Mouse (Mus musculus) hindbrain, embryonic 11.5 days (tissue): ENCODE data around the gene Fam89a. TPM values are rescaled to one million over a fixed set of nuclear protein-coding genes. Genes with fewer than 3 reads are reported as not detected.

Source experiments
- ATAC-seq: fragments of 200-750 bp; cut with Nextera tagmentation; 2 replicates; pipeline ENCODE4 v1.8.0; 2017; ENCODE audit warnings: mild to moderate bottlenecking, moderate TSS enrichment, moderate library complexity; ENCODE audit not compliant: low FRiP score
- DNase-seq: peaks from one replicate; pipeline ENCODE4 v3.0.0-alpha.2; 2015; ENCODE audit warnings: low spot score
- H3K27ac ChIP-seq: fragments of 300-500 bp; sonication (generic); 2 replicates; pipeline ENCODE4 v1.5.1; 2014; ENCODE audit warnings: mild to moderate bottlenecking, low read depth, low read length
- H3K27me3 ChIP-seq: fragments of 300-500 bp; sonication (generic); 2 replicates; pipeline ENCODE4 v1.6.1; 2014; ENCODE audit warnings: mild to moderate bottlenecking, low read length, moderate library complexity, mixed read lengths; ENCODE audit not compliant: control insufficient read depth, insufficient read depth
- H3K36me3 ChIP-seq: fragments of 300-500 bp; sonication (generic); 2 replicates; pipeline ENCODE4 v1.6.1; 2014; ENCODE audit warnings: mild to moderate bottlenecking, low read length, moderate library complexity, mixed read lengths; ENCODE audit not compliant: control insufficient read depth, insufficient read depth
- H3K4me1 ChIP-seq: fragments of 300-500 bp; sonication (generic); replicated peaks from 2 replicates; pipeline ENCODE4 v1.6.1; 2014; ENCODE audit warnings: low read length, mixed read lengths; ENCODE audit not compliant: control insufficient read depth, insufficient read depth
- H3K4me2 ChIP-seq: fragments of 300-500 bp; sonication (generic); replicated peaks from 2 replicates; pipeline ENCODE4 v1.6.1; 2014; ENCODE audit warnings: mild to moderate bottlenecking, low read depth, low read length
- H3K4me3 ChIP-seq: fragments of 300-500 bp; sonication (generic); 2 replicates; pipeline ENCODE4 v1.5.1; 2014; ENCODE audit warnings: low read depth, low read length
- H3K9ac ChIP-seq: fragments of 300-500 bp; sonication (generic); 2 replicates; pipeline ENCODE4 v1.6.1; 2014; ENCODE audit warnings: low read depth, low read length
- H3K9me3 ChIP-seq: fragments of 300-500 bp; sonication (generic); 2 replicates; pipeline ENCODE4 v1.6.1; 2016; ENCODE audit warnings: low read length; ENCODE audit not compliant: control insufficient read depth
- WGBS: fragments of 180-500 bp; shearing (Covaris S2); extraction: QIAGEN DNeasy Blood & Tissue Kit; methylation state at CpG from one replicate; pipeline ENCODE4 v1.1.7; 2014; 5-methylcytosine and 5-hydroxymethylcytosine counted together
- polyA plus RNA-seq: library from polyadenylated mRNA; unstranded; fragments of >200 nt; fragmentation: Nextera tagmentation; extraction: Ambion mirVana; gene quantifications from 2 replicates; pipeline ENCODE4 v1.2.1, GENCODE M21; 2014

Fam89a gene
- polyA plus RNA-seq, 1 experiment from 2014 or later: 4.3 TPM

- 41% methylated on average over 3 of the region's 3 CpGs for WGBS
- peak; percentile 37 for DNase-seq
- H3K9me3 ChIP-seq: no peaks in the 10 kb centered on the region
- no peak overlapping the region for H3K9ac ChIP-seq
- no peaks in the 10 kb centered on the region for H3K4me1 ChIP-seq
- H3K4me3 ChIP-seq: no peak overlapping the region
- H3K36me3 ChIP-seq: no peaks in the 10 kb centered on the region
- H3K4me2 ChIP-seq: no peak overlapping the region
- no peak for ATAC-seq
- peaks cover 5% of the 10 kb centered on the region; the same call in 1 of the 2 replicates for H3K27me3 ChIP-seq
- no peak overlapping the region for H3K27ac ChIP-seq
These were observed 6.9 kb upstream of the Fam89a start for GRCm38 (mm10) chr8:124758544-124758943.

DNA sequence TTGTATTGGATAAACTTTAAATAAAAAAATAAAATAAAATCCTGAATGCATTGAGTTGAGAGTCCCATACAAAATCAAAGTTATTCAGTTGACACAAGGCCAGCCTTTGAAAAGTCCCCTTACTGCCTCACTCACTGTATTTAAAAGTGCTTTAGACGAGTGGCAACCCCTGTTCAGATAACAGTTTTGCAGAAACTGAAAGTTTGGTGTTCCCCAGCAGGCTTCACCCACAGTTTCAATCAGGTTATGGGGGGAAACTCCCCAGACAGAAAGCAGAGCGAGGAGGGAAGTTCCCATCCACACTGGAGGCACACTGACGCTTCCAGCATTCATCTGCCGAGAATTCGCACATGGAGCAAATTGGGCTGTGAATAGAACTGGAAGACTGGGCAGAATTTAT lies 5.0 kb upstream of the Fam89a start:
- Histone ChIP-seq H3K9ac (no peak overlapping the region), H3K4me1 (no peaks in the 10 kb centered on the region; the same call in 1 of the 2 replicates), H3K27ac (no peak overlapping the region), H3K4me3 (no peak overlapping the region), H3K36me3 (no peaks in the 10 kb centered on the region), H3K9me3 (no peaks in the 10 kb centered on the region), H3K27me3 (peaks cover 21% of the 10 kb centered on the region), H3K4me2 (no peak overlapping the region)
- ATAC-seq (no peak), DNase-seq (no peak)
- 61% methylated on average over 5 of the region's 5 CpGs for WGBS

DNA sequence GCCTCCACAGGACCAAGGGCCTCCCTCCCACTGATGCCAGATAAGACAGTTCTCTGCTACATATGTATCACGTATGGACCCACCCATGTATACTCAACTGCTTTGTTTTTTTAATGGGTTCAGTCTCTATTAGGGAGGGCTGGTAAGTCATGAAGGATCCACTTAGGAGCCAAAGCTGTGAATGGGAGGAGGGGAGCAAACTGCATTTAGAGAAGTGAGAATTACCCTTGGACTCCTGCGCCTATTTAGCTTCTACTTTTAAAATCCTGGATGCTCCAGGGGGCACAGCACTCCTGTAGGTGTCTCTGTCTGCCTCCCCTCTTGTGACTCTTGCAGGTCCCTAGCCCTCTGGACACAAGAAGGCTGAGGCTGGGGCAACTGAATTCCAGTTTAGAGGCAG lies 4.5 kb upstream of the Fam89a start:
- H3K9ac ChIP-seq: no peak overlapping the region
- WGBS: 59% methylated on average over 2 of the region's 2 CpGs
- H3K36me3 ChIP-seq: no peaks in the 10 kb centered on the region
- no peak overlapping the region for H3K27ac ChIP-seq
- H3K4me1 ChIP-seq: no peaks in the 10 kb centered on the region; the same call in 1 of the 2 replicates
- H3K4me2 ChIP-seq: no peak overlapping the region
- H3K27me3 ChIP-seq: peaks cover 25% of the 10 kb centered on the region
- DNase-seq (no peak), ATAC-seq (no peak)
- no peaks in the 10 kb centered on the region for H3K9me3 ChIP-seq
- H3K4me3 ChIP-seq: no peak overlapping the region

DNA sequence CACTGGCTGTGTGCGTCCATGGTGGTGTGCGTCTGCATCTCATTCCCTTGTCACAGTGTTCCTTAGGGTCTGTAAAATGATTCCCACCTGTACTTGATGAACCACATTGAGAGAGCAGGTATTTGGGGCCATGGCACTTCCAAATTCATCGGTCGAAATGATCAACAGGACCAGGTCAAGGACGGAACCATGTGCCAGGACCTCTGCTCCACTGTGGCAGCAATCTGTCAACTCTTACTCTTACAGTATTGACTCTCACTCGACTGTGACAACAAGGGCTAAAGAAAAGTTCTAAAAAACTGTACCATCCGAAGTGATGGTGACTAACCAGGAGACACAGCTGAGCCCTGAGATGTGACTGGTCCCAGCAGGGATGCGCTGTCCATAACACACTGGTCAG lies 3.8 kb upstream of the Fam89a start:
- Histone ChIP-seq H3K4me1 (no peaks in the 10 kb centered on the region; the same call in 1 of the 2 replicates), H3K9me3 (no peaks in the 10 kb centered on the region), H3K27me3 (peaks cover 32% of the 10 kb centered on the region), H3K4me2 (no peak overlapping the region), H3K9ac (no peak overlapping the region), H3K4me3 (no peak overlapping the region), H3K36me3 (no peaks in the 10 kb centered on the region), H3K27ac (no peak overlapping the region)
- WGBS: 84% methylated on average over 8 of the region's 8 CpGs
- DNase-seq (no peak), ATAC-seq (no peak)

DNA sequence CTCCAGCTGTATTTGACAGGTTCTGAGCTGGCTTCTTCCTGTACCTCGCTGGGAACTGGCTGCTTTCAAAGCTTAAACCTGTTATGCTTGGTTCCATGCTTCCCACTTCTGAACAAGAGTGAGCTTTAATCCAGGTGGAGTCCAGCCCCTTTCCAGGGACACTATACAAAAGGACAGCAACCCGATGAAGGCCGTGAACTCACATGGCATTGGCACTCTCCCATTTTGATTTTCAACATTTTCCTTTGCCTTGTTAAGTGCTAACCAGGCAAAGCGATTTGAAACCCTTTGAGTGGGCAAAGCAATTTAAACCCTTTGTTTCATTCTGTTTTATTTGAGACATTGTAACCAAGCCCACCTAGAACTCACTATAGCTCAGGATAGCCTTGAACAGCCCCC lies 3.2 kb upstream of the Fam89a start:
- H3K4me1 ChIP-seq: no peaks in the 10 kb centered on the region; the same call in 1 of the 2 replicates
- DNase-seq (no peak), ATAC-seq (no peak)
- no peak overlapping the region for H3K4me2 ChIP-seq
- peaks cover 36% of the 10 kb centered on the region for H3K27me3 ChIP-seq
- H3K36me3 ChIP-seq: no peaks in the 10 kb centered on the region
- 48% methylated on average over 4 of the region's 4 CpGs for WGBS
- no peaks in the 10 kb centered on the region for H3K9me3 ChIP-seq
- H3K9ac ChIP-seq: no peak overlapping the region
- H3K27ac ChIP-seq: no peak overlapping the region
- H3K4me3 ChIP-seq: no peak overlapping the region

GRCm38 (mm10) chr8:124754101-124754791 lies 2.6 kb upstream of the Fam89a start:
- peak; percentile 25 for DNase-seq
- Histone ChIP-seq H3K4me1 (no peaks in the 10 kb centered on the region; the same call in 1 of the 2 replicates), H3K4me2 (no peak overlapping the region), H3K9ac (no peak overlapping the region), H3K27ac (no peak overlapping the region), H3K4me3 (no peak overlapping the region), H3K9me3 (no peaks in the 10 kb centered on the region), H3K36me3 (no peaks in the 10 kb centered on the region), H3K27me3 (peaks cover 40% of the 10 kb centered on the region)
- WGBS: 17% methylated on average over 11 of the region's 11 CpGs
- no peak for ATAC-seq

DNA sequence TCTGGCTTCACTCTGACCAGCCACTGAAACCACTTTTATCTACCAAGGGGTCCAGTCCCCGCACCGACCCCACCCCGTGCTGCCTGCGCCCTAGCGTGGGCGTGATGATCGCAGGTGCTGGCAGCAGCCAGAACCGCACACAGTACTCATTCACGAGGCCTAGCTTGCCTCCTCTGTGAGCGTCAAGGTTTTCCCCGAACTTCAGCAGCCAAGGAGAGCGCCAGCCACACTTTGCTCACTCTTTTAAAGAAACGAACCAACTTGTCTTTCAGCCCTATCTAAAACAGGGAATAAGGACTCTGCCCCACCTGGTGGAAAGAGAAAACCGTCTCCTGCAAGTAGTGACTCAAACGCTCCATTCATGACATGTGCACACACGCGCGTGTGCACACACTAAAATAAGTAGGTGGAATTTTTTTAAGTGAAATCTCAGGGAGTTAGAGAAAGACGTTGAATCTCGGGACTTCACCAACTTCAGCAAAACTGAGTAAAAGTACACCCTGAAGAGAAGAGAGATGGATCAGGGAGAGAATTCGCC lies 762 bp upstream of the Fam89a start:
- ATAC-seq: no peak
- H3K36me3 ChIP-seq: no peaks in the 10 kb centered on the region
- no peak overlapping the region for H3K4me3 ChIP-seq
- H3K9me3 ChIP-seq: no peaks in the 10 kb centered on the region
- no peak overlapping the region for H3K9ac ChIP-seq
- no peaks in the 10 kb centered on the region; the same call in 1 of the 2 replicates for H3K4me1 ChIP-seq
- WGBS: 30% methylated on average over 21 of the region's 21 CpGs
- DNase-seq: peak; percentile 12
- H3K27me3 ChIP-seq: peaks cover 40% of the 10 kb centered on the region
- no peak overlapping the region for H3K27ac ChIP-seq
- H3K4me2 ChIP-seq: no peak overlapping the region

GRCm38 (mm10) chr8:124751191-124751590 lies 441 bp downstream of the Fam89a start:
- Histone ChIP-seq H3K27ac (no peak overlapping the region), H3K27me3 (peaks cover 40% of the 10 kb centered on the region), H3K4me2 (peak overlapping the region; percentile 73), H3K36me3 (no peaks in the 10 kb centered on the region), H3K9me3 (no peaks in the 10 kb centered on the region), H3K4me3 (peak overlapping the region; percentile 45), H3K9ac (peak overlapping the region; percentile 47), H3K4me1 (no peaks in the 10 kb centered on the region; the same call in 1 of the 2 replicates)
- ATAC-seq: no peak
- 0% methylated on average over 21 of the region's 31 CpGs for WGBS
- DNase-seq: peak; percentile 43

DNA sequence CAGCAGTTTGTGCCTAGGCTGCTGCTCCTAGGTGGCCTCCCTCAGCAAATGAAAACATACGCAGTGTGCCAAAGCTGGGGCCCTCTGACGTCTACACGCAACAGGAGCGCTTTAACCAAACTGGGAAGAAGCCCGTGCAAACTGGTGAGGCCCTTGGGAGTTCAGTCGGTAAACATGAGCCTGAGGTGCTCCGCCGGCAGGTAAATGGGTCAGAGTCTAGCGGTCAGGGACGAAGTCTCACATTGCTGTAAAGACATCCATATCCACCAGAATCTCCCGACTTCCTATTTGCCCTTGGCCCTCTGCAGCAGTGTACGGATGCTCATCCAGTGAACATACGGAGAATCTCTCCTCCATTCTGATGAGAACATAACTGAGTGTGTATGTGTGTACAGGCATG lies 5.0 kb downstream of the Fam89a start:
- no peaks in the 10 kb centered on the region for H3K36me3 ChIP-seq
- no peak overlapping the region for H3K27ac ChIP-seq
- no peaks in the 10 kb centered on the region; the same call in 1 of the 2 replicates for H3K4me1 ChIP-seq
- peaks cover 20% of the 10 kb centered on the region for H3K27me3 ChIP-seq
- WGBS: 78% methylated on average over 13 of the region's 13 CpGs
- H3K4me2 ChIP-seq: no peak overlapping the region
- H3K9me3 ChIP-seq: no peaks in the 10 kb centered on the region
- no peak overlapping the region for H3K4me3 ChIP-seq
- ATAC-seq (no peak), DNase-seq (no peak)
- H3K9ac ChIP-seq: no peak overlapping the region
